ENCODE assay signal across 8 mouse cellular contexts in the genomic region with DNA sequence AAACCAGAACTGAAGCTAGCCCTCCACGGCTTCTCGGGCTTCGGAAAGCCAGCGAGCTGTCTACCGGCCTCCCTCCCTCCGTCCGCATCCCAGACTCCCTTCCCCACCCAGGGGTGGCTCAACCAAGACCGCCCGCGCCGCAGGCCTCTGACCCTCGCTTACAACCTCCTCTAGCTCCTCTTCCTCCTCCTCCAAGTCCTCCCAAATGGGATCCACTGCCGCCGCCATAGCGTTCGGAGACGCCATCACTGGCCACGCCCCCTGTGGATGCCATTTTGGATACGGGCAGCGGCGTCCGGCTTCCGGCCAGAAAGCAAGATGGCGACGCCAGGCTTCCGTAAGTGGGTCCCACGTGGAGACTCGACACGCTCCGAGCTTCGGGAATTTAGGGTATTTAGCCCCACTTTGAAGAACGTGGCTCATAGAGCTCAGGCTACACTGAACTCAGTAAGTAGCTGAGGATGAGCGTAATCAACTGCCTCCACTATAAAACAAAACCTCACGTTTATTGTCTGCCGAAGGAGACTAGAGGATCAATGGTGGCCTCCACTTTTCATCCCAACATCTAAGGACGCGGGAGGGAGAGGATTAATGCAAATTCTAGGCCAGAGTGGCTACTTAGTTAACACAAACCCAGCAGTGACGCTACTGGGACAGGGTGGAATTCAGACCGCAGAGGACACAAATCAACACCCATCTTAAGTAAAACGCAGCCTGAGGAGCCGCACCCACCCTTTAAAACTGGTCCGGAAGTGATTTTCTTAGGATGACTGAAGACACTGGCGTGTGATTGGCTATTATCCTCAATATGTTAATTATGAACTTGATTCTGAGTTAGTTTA. TPM values are rescaled to one million over a fixed set of nuclear protein-coding genes. Genes with fewer than 3 reads are reported as not detected.
DNase-seq lines count a peak whose midpoint lies in the region; ATAC-seq lines count a peak whose summit lies in the region.

A gene (minus strand): TSS at position 695 of the 842 bp plus-strand sequence.

- H3K9ac ChIP-seq in hindbrain, embryonic 11.5 days (ENCODE audit: low read depth, low read length), result peak within 1 kb of the TSS; percentile 85

- H3K27me3 ChIP-seq in hindbrain, embryonic 11.5 days (ENCODE audit: control insufficient read depth, insufficient read depth, low read length), result no peaks in the 10 kb centered on the region

- peak; percentile 76 for ATAC-seq in hindbrain, embryonic 11.5 days (ENCODE audit: low FRiP score)

- H3K4me2 ChIP-seq in hindbrain, embryonic 11.5 days (replicated peaks; ENCODE audit: low read depth, low read length), result peak within 1 kb of the TSS; percentile 42

- WGBS in hindbrain, embryonic 11.5 days, result under 1% methylated on average over 43 of the region's 43 CpGs

- H3K4me3 ChIP-seq in hindbrain, embryonic 11.5 days (ENCODE audit: low read depth, low read length), result peak within 1 kb of the TSS; percentile 58

- H3K27ac ChIP-seq in hindbrain, embryonic 11.5 days (ENCODE audit: low read depth, low read length), result peak within 1 kb of the TSS; percentile 78

- no peaks in the 10 kb centered on the region for H3K9me3 ChIP-seq in hindbrain, embryonic 11.5 days (ENCODE audit: control insufficient read depth, low read length)

- peak; percentile 98 for DNase-seq in MN1 (ENCODE audit: low spot score)
- DNase-seq in cerebellum, adult 9-10 months, result peak; percentile 92
- DNase-seq in frontal cortex, adult 2 months (ENCODE audit: extremely low spot score in 1 of 2, low spot score in 1 of 2), result peak; percentile 85 to 96
- DNase-seq in hindbrain, embryonic 11.5 days (ENCODE audit: low spot score), result peak; percentile 96
- peak; percentile 96 to 97 for DNase-seq in layer of hippocampus, postnatal 10 days (ENCODE audit: low spot score in 2 of 2)
- peak; percentile 96 for DNase-seq in lung, postnatal 10 days
- peak; percentile 92 for DNase-seq in ovary, postnatal 36 days (ENCODE audit: low spot score)
- DNase-seq in thymus, postnatal 25 days, result peak; percentile 94

- H3K4me1 ChIP-seq in hindbrain, embryonic 11.5 days (replicated peaks; ENCODE audit: control insufficient read depth, insufficient read depth, low read length), result no peaks in the 10 kb centered on the region

- no peaks in the 10 kb centered on the region for H3K36me3 ChIP-seq in hindbrain, embryonic 11.5 days (ENCODE audit: control insufficient read depth, insufficient read depth, low read length)

RNA-seq across cellular contexts. Expression of the gene that starts here (rescaled TPM):
- polyA plus RNA-seq in frontal cortex, adult 2 months (2012; rRNA removed), result 39.6 and 48.8 TPM in 2 replicates
- 151 and 155 TPM in 2 replicates for polyA plus RNA-seq in hindbrain, embryonic 11.5 days (2014; fragmentation: Nextera tagmentation; extraction: Ambion mirVana)
- total RNA-seq in layer of hippocampus, postnatal 10 days (2021), result 10 to 100 TPM; 29.2 to 33.8 TPM

Comparison
In these comparisons a context has a peak if more than half of its experiments do, and no peak if none do; other contexts are left out.
1. Peak in every context shown above with its lines: DNase-seq, ATAC-seq, H3K4me3 ChIP-seq and H3K27ac ChIP-seq.